Mouse (Mus musculus) left cerebral cortex, postnatal 36 days (tissue): ENCODE results near the gene Arf1. TPM values are rescaled to one million over a fixed set of nuclear protein-coding genes. Genes with fewer than 3 reads are reported as not detected.
A peak's percentile ranks its signal among the peaks of the same experiment; 100 is the strongest.

Experiments used
- DNase-seq, 2 experiments: peaks; one replicate each; pipeline ENCODE4 v3.0.0; 2021 to 2022; ENCODE audit warnings: low spot score in 2 of 2, mixed read lengths in 1 of 2
- intact Hi-C: fragments of 180-260 bp; cut with DNase I; formaldehyde crosslinking; loops from one replicate; pipeline ENCODE4 v1.15.1; 2025
- total RNA-seq, 2 experiments: library from RNA; stranded (reverse); gene quantifications; 2 replicates each; pipeline ENCODE4 v1.2.3; 2021

Gene Arf1
- total RNA-seq, 2 experiments from 2014 or later: 415 to 451 TPM

DNA sequence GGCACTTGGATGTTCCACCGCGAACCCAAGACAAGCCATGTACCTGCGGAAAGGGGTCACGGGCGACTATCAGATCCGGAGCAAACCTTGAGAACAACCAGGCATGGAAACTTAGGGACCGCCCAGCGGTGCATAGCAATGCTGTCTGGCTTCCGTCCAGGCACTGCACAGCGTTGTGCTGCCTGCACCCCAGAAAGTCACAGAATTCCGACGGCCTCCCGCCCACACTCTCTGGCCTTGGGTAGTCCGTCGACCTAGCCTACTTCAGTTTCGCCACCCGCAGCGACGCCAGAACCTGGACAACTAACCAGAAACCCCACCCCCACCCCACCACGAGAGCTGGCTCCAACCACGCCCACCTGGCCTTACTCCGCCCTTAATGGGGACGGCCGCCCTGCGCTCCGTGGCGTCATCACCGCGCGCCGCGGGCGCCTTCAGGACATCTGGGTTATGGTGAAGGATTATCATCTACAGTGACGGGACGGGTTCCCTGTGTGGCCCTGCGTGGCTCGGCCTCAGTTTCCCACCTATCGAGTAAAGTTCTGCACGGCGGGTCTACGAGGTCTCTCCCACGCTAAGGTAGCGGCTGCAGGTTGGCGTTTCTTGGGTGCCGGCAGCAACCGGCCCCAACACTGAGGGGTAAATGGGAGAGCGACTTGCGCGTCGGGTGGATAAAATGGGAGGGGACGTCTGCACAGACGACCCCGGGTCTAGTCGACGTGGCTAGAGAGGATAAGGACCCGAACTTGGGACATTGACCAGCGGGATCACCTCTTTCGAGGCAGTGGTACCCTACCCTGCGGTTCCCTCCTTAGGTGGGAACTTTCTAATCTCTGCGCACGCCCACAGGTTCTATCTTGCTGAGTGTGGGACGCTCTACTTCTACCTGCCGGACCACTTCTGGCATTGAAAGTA is 25.7 kb downstream of the Arf1 start, which contains the start of gene Mrpl55:
Gene Mrpl55 (plus strand): TSS at position 406 of the 915 bp plus-strand sequence.
- intact Hi-C loops: no loop called here
- DNase-seq: peak; percentile 92

DNA sequence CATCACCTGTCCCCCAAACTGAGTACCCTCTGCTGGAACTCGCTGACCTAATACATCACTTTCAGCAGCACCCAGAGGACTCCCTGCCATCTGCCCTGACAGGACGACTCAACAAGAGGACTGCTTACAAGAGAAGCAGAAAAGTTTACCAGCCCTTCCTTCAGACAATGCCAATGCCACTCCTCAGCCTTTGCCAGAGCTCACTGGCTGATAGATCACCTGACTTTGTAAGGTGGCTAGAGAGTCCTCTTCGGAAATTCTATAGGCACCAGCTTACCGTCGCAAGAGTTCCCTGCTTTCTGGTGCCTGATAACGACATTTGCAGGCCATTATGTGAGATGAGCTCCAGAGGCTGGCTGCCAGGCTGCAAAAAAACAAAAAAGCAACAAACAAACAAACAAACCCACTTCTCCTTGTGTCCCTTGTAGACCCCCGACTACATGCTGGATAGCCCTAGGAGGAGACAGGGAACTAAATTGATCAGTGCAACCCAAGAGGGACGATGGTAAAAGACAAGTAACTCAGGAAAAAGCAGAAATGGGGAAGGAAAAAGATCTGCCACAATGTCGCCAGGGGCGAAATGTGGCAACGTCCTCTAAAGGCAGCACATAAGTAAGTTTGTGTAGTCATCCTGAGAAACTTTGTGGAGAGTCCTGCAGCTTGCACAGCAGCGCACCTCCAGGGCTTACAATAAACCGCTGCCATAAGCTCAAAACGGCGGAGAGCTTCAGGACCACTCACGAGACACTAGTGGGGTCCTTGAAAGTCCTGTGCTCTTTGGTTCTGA is 26.7 kb downstream of the Arf1 start:
- DNase-seq: no peak
- intact Hi-C loops: no loop called here

DNA sequence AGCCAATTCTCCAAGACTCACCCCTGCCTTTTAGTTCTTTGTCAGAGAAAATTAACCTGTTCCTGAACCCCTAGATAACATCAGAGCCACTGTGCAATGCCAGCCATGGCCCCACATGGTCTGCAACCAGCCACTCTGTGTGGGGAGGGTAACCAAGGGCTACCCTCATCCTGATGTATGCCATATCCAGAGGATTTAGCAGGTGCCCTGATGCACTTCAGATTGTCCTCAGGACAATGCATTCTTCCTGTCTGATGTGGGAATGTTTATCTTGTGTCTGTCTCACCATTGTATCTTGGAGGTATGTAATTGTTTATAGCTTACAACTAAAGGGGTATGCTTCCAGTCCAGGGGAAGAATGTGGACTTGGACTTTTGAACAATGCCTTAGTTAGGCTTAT is 31.8 kb downstream of the Arf1 start:
- intact Hi-C loops: no loop called here
- DNase-seq: no peak

DNA sequence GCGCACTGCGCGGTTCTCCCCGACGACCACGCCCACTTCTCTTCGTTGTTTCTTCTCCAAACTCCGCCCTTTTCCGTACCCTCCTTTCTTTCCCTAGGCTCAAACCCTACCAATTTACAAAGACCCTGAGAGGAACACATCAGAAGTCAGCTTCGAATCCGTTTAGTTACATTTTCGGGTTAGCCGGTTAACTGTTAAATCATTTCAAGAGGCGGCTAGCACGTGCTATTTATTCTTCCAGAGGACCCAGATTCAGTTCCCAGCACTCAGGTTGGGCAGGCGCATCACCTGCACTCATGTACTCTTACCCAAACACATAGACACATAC is 36.0 kb downstream of the Arf1 start, which contains the start of gene Guk1:
Gene Guk1 (minus strand): TSS at position 154 of the 328 bp plus-strand sequence.
- DNase-seq: no peak
- intact Hi-C loops: loop anchor here (5.0 kb wide), 1 partner anchor 210 kb away; no protein-coding TSS in a partner anchor

DNA sequence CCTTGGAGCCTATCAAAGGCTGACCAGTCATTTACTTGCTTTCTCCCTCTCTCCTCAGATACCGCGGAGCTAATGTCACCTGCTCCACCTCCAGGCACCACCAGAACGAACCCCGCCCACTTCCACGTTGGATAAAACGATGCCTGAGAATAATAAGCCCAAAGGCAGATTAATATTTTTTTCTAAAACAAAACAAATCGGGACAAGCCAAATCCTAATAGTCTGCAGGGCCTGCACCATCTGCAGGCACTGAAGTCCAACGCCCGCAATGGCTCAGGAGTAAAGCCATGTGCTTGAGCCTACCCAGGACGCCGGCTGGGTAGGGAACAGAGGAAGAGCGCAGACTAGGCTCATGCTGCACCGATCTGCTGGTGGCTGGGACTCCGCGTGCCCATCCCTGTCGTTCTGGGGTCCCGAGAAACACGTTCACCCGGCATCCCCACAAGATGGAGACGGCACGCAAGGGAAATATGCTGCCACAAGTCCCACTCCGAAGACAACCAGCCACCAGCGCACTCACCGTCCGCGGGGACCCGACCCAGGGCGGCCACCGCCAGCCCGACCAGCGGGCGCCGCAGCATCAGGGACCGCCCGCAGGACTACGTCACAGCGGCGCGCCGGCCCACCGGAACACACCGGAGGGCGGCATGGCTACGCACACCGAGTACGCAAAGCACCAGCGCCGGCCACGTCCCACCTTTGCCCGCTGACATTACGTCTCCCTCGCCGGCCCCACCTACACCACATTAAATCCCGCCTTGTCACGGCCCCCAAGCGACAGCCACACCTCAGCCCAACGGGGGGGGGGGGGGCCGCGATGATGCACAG is 36.6 kb downstream of the Arf1 start:
- intact Hi-C loops: loop anchor here (5.0 kb wide), 1 partner anchor 209 kb away; no protein-coding TSS in a partner anchor
- DNase-seq: peak; percentile 92 to 95

DNA sequence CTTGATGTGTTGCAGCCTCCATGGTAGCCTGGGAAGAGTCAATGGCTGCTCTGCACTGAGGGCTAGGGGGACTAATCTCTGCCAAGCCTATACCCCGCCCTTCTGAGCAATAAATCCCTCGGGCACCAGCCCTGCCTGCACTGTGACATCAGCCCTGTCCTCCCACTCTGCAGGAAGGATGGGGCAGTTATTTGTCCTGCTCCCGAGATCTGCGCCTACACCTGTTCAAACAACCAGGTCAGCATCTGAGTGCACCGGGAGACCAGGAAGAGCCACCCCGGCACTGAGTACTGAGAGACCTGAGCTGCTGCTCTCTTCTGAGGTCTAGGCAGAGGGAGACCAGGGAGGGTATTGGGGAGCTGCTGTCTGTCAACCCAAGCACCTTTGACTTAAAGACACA is 40.4 kb downstream of the Arf1 start:
- DNase-seq: no peak
- intact Hi-C loops: no loop called here

DNA sequence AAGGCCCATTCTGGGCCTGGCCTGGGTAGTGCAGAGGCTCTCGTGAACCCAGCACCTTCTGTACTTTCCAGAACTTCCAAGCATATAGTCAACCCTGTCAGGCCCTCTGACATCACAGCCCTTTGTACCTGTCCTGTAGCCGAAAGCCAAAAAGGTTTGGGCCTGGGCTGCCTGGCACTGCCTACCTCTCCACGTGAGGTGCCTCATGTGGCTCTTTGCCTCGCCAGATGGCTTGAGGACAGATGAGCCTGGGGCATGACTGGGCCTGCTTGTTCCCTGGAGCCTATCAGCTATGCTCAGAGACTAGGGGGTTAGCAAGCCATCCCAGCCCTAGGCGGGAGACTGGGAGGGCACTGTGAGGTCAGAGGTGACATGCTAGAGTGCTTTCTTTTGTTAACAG is 42.6 kb downstream of the Arf1 start:
- no peak for DNase-seq
- intact Hi-C loops: no loop called here

DNA sequence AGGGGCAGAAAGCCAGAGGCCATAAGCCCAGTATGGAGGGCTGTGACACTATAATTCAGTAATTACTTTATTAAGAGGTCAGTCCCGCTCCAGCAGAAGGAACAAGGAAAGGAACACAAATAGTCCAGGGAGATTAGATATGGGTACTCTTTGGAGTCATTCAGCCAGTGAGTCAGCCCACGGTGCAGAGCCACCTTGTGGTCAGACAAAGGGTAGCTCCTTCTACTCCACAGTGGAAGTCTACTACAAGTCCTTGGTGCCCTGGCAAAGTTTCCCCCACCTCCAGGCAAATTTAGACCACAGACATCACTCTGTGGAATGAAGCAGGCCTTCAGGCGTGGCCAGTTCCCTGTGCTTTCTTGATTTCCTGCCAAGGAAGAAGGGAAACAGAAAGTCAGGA is 44.2 kb downstream of the Arf1 start:
- intact Hi-C loops: loop anchor here (5.0 kb wide), 1 partner anchor 87 kb away; no protein-coding TSS in a partner anchor
- DNase-seq: peak in 1 of 2 experiments; percentile 52

DNA sequence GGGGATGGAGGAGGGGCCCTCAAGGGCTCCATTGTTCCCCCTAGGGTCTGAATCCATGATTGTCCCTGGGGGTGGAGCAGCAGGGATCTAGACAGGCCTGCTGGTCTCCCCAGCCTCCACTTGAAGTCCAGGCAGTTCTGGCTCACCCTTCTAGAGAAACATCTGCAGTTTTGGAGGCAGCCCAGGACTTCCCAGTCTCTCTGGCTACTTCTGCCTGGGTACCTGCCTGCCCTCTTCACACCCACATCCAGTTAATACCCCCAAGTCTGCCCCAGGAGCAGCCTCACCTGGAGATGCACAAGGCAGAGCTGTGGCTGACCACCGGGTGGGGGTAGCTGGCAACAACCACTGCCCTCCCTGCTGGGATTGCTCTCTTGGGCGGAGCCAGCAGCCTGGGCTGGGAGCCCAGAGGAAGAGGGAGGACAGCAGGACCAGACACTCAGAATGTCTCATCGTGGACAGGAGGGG is 45.2 kb downstream of the Arf1 start, which contains the start of gene Gjc2:
Gene Gjc2 (minus strand): TSS at position 350 of the 468 bp plus-strand sequence.
- DNase-seq: peak in 1 of 2 experiments; percentile 43
- intact Hi-C loops: loop anchor here (5.0 kb wide), 1 partner anchor 86 kb away; no protein-coding TSS in a partner anchor

DNA sequence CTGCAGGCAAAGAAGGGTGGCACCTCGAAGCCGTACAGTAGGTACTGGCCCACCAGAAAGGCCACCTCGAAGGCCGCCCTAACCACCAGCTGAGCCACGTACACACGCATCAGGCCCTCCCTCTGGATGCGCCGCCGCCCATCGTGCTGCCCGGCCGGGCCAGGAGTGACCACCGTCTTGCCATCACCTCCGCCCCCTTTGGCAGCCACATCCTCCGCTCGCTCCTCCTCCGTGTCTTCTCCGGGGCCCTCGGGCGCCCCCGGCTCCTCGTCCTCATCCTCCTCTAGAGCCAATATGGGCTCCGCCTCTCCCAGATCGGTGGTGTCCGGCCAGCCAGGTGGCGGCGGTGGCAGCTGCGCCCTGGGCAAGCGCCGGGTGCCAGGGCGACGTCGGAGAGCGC is 51.1 kb downstream of the Arf1 start:
- no peak for DNase-seq
- intact Hi-C loops: no loop called here

DNA sequence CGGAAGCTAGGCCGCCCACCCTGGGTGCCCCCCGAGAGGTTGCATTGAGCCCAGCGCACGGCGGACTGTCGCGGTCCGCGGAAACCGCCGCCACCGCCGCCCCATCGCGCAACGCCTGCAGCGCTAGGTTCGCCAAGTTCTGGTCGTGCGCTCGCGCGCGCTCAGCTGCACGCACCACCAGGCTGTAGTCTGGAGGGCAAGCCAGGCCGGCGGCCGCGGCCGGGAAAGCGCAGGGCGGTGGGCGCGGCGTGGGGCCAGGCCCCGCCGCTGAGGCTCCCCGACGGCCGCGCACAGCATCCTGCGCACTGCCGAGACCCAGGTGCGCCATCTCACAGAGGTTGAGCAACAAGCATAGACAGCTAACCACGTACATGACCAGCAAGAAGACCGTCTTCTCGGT is 51.6 kb downstream of the Arf1 start:
- DNase-seq: no peak
- intact Hi-C loops: no loop called here

DNA sequence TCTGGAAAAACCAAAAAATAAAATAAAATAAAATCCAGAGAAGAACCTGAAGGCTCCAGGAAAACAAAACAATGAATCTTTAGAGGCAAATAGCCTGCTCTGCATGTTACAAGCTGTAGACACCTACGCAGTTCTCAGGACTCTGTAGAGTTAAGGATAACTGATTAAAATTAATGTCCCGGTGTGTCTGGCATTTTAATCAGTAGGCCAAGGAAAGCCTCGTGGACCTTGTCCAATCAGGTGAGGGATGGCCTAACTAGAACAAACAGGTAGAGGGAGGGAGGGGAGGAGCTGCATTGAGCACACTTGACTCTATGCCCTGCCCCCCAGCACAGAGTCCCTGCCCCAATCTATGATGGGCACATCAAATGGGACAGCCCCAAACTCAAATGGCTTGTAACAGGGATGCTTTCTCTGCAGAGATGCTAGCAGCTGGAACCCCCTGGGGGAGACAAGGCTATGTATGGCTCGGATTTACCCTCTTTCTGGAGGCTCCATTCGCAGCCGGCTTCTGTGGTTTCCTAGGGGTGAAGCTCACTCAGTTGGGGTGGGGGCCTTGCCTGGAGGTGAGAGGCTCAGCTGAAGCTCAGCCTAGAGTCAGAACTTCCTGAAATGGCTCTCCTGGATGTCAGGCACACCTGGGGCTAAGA is 53.8 kb downstream of the Arf1 start:
- intact Hi-C loops: no loop called here
- no peak for DNase-seq

DNA sequence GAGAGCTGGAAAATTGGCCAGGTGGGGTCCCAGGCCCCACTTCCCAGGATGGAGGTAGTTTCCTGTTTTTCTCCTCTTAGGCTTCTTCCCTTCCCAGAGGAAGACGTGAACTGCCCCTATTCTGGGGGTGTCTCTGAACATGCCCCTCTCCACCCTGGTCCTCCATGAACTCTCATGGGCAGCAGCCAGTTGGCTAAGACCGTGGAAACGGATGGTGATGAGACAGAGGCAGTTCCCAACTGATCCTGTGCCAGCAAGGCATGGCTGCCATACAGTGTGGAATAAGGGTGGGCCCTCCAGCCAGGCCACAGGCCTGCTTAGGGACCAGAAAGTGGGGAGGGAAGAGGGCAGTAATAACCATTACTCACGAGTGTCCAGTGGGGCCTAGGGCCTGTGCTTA is 57.5 kb downstream of the Arf1 start:
- intact Hi-C loops: no loop called here
- DNase-seq: no peak

DNA sequence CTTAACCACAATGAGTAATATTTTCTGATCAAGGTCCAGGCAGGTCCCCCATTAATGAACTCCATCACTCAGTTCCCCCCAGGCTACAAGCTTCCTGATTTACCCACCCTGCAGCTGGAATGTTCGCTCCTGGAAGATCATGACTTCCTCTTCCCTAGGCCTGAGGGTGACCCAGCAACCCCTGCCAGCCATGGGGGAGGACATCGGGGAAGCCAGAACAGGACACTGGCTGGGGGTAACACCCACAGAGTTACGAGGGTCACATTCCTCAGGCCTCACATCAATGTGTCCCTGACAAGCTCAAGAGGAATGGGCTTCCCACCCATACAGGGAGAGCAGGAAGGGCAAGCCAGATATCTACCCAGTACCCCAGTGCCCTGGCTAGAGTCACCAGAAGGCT is 58.3 kb downstream of the Arf1 start:
- no peak for DNase-seq
- intact Hi-C loops: no loop called here

DNA sequence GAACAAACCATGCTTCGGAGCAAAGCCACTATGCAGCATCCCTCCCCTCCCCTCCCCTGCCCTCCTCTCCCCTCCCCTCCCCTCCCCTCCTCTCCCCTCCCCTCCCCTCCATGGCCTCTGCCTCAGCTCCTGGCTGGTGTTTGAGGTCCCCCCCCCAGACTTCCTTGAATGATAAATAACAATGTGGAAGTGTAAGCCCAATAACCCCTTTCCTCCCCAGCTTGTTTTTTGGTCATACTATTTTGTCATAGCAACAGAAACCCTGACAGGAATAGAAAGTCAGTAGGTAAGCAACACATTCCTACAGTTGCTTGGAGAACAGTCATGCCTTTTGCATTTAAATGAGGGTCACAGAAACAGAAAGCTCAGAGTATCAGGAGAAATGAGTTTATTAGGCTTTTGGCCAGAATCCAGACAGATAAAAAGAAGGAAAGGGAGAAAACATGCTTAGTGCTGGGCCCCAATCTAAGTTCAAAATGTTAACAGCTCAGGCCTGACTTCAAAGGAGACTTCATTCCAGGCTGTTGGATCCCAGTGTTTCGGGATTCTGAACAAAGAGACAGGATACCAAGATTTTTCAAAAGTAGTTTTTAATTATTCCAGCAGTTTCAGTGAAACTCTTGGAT is 62.3 kb downstream of the Arf1 start:
- intact Hi-C loops: no loop called here
- DNase-seq: no peak

DNA sequence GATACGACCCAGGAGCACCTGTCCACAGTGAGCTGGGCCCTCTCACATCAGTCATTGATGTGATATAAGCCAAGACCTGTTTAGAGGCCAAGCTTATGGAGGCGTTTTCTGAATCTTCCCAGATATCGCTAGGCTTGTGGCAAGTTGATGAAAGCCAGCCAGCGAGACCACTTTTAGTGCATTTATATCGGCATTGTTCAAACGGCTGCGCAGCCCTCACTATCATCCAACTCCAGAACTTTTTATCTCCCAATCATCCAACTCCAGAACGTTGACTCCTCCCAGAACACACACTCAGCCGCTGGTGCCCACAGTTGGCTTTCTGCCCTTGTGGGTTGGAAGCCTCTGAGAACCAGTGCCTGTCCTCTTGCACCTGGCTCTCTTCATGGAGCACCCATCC is 63.7 kb downstream of the Arf1 start:
- intact Hi-C loops: no loop called here
- no peak for DNase-seq

DNA sequence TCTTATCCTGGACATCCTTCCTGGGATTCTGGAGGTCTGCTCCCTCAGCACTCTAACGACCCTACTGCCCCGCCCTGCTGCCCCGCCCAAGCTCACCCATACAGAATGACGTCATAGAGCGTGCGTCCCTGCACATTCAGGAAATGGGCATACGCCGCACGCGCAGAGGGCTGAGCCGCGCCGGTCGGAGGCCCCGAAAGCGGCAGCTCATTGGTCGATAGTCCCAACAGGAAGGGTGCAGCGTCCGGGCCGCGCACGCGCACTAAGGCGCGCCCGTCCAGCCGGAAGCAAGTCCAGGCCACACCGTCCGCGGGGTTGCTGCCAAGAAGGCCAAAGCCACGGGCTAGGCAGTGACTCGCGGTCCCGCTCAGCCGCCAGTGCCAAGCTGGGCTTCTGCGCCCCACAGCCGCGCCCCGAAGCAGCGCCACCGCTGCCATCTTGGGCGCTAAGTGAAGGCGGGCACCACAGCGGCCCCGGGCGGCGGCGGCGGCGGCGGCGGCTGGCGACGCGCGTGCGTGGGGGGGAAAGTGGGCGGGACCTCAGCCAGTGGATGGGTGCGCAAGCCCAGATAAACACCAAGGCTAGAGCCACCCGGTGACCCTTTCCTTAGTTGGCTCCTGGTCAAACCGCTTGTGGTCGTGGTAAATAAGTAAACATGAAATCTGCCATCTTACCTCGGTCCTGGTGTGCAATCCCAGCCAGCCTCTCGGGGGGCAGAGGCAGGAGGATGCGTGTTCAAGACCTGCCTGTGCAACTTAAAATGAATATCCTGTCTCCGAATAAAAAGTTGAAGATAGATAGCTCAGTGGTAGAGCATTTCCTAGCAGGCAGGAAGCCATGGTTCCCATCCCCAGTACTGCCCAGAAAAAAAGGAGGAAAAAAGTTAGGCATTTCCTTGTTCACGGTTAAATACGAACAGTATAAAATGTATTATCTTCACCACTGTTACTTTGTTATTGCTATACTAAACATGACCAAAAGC is 64.5 kb downstream of the Arf1 start, which contains the start of gene Iba57:
Gene Iba57 (minus strand): TSS at position 485 of the 982 bp plus-strand sequence.
- peak; percentile 99 to 100 for DNase-seq
- intact Hi-C loops: no loop called here
